Mouse (Mus musculus) CH12.LX (cell line): ENCODE results near the gene Gm45618. TPM values are rescaled to one million over a fixed set of nuclear protein-coding genes. Genes with fewer than 3 reads are reported as not detected.
A peak's percentile ranks its signal among the peaks of the same experiment; 100 is the strongest.

ENCODE experiments used
- DNase-seq: peaks from one replicate; pipeline ENCODE4 v3.0.0-alpha.2; 2013; ENCODE audit errors: extremely low read depth
- H3K27ac ChIP-seq: 2 replicates; pipeline ENCODE4 v1.5.1; 2012; ENCODE audit warnings: low read depth, mild to moderate bottlenecking, control low read depth, moderate library complexity; ENCODE audit not compliant: insufficient read depth
- H3K27me3 ChIP-seq: replicated peaks from 2 replicates; pipeline ENCODE3; 2012; ENCODE audit warnings: inconsistent platforms
- H3K36me3 ChIP-seq, 2 experiments: replicated peaks in 1 of 2; 2 replicates each; pipeline versions ENCODE3 to v1.6.1; 2012; ENCODE audit warnings: inconsistent platforms in 1 of 2, low read length in 1 of 2, mild to moderate bottlenecking in 1 of 2, mixed read lengths in 1 of 2, moderate library complexity in 1 of 2; ENCODE audit not compliant: control insufficient read depth in 1 of 2, insufficient read depth in 1 of 2
- H3K4me1 ChIP-seq, 2 experiments: 2 replicates each; pipeline ENCODE4 v1.6.1; 2012; ENCODE audit warnings: inconsistent platforms in 1 of 2, moderate library complexity in 1 of 2; ENCODE audit not compliant: insufficient read depth in 2 of 2, control insufficient read depth in 1 of 2
- H3K4me2 ChIP-seq: 2 replicates; pipeline ENCODE4 v1.6.1; 2012; ENCODE audit warnings: low read depth, mild to moderate bottlenecking, control low read depth; ENCODE audit not compliant: poor library complexity, insufficient read depth, severe bottlenecking
- H3K4me3 ChIP-seq, 3 experiments: fragments of 150-350 bp in 1 of 3; sonication (generic) in 1 of 3; replicated peaks in 1 of 3; 2 replicates each; pipeline versions ENCODE3 to v1.5.1; 2011 to 2012; ENCODE audit warnings: low read depth in 2 of 3, low read length in 2 of 3, mild to moderate bottlenecking in 2 of 3, moderate library complexity in 2 of 3, control low read depth in 1 of 3, improper control_type of control experiment in 1 of 3, inconsistent platforms in 1 of 3, mixed read lengths in 1 of 3; ENCODE audit not compliant: poor library complexity in 1 of 3
- H3K79me2 ChIP-seq: replicated peaks from 2 replicates; pipeline ENCODE4 v1.6.1; 2012; ENCODE audit warnings: mild to moderate bottlenecking, moderate library complexity; ENCODE audit not compliant: control insufficient read depth, poor library complexity, insufficient read depth, severe bottlenecking; ENCODE audit errors: extremely low read depth
- H3K9ac ChIP-seq: 2 replicates; pipeline ENCODE4 v1.6.1; 2012; ENCODE audit warnings: low read depth, mild to moderate bottlenecking, control low read depth, moderate library complexity; ENCODE audit not compliant: insufficient read depth
- H3K9me3 ChIP-seq: replicated peaks from 2 replicates; pipeline ENCODE3; 2012; ENCODE audit warnings: low read length, inconsistent platforms, mixed read lengths
- BHLHE40 ChIP-seq: IDR thresholded peaks from 2 replicates; pipeline ENCODE4 v1.6.1; 2011; ENCODE audit warnings: mild to moderate bottlenecking, low read depth, low read length, improper control_type of control experiment
- CTCF ChIP-seq, 2 experiments: IDR thresholded peaks in 1 of 2; conservative IDR thresholded peaks in 1 of 2; 2 replicates each; pipeline ENCODE4 v1.5.1; 2011 to 2012; ENCODE audit warnings: low read depth in 2 of 2, low read length in 2 of 2, improper control_type of control experiment in 1 of 2, inconsistent platforms in 1 of 2, mild to moderate bottlenecking in 1 of 2, moderate library complexity in 1 of 2
- ELF1 ChIP-seq: IDR thresholded peaks from 2 replicates; pipeline ENCODE4 v1.6.1; 2014; ENCODE audit warnings: low read depth, mild to moderate bottlenecking, inconsistent platforms, low read length, improper control_type of control experiment
- EP300 ChIP-seq: IDR thresholded peaks from 2 replicates; pipeline ENCODE4 v1.6.1; 2011; ENCODE audit warnings: low read length, improper control_type of control experiment
- ETS1 ChIP-seq: conservative IDR thresholded peaks from 2 replicates; pipeline ENCODE4 v1.6.1; 2012; ENCODE audit warnings: low read depth, mild to moderate bottlenecking, inconsistent platforms, low read length, improper control_type of control experiment, moderate library complexity
- HCFC1 ChIP-seq: IDR thresholded peaks from 2 replicates; pipeline ENCODE4 v1.6.1; 2012; ENCODE audit warnings: low read depth, mild to moderate bottlenecking, inconsistent platforms, low read length, improper control_type of control experiment
- JUND ChIP-seq: conservative IDR thresholded peaks from 2 replicates; pipeline ENCODE4 v1.6.1; 2011; ENCODE audit warnings: low read depth, low read length, improper control_type of control experiment
- MAFK ChIP-seq: IDR thresholded peaks from 2 replicates; pipeline ENCODE4 v1.6.1; 2011; ENCODE audit warnings: low read length, improper control_type of control experiment; ENCODE audit not compliant: insufficient replicate concordance
- MEF2A ChIP-seq: IDR thresholded peaks from 2 replicates; pipeline ENCODE4 v1.6.1; 2014; ENCODE audit warnings: low read depth, mild to moderate bottlenecking, inconsistent platforms, low read length, improper control_type of control experiment, borderline replicate concordance
- MXI1 ChIP-seq: IDR thresholded peaks from 2 replicates; pipeline ENCODE4 v1.6.1; 2011; ENCODE audit warnings: mild to moderate bottlenecking, low read depth, low read length, improper control_type of control experiment
- MYC ChIP-seq: IDR thresholded peaks from 2 replicates; pipeline ENCODE4 v1.6.1; 2011; ENCODE audit warnings: low read depth, mild to moderate bottlenecking, improper control_type of control experiment, low read length
- NRF1 ChIP-seq: IDR thresholded peaks from 2 replicates; pipeline ENCODE4 v1.6.1; 2014; ENCODE audit warnings: low read depth, mild to moderate bottlenecking, inconsistent platforms, low read length, improper control_type of control experiment, moderate library complexity
- PAX5 ChIP-seq: IDR thresholded peaks from 2 replicates; pipeline ENCODE4 v1.6.1; 2012; ENCODE audit warnings: low read length, inconsistent platforms, mixed read lengths
- POLR2A ChIP-seq: IDR thresholded peaks from 2 replicates; pipeline ENCODE4 v1.6.1; 2011; ENCODE audit warnings: low read depth, mild to moderate bottlenecking, improper control_type of control experiment, low read length
- POLR2AphosphoS2 ChIP-seq: IDR thresholded peaks from 2 replicates; pipeline ENCODE4 v1.6.1; 2011; ENCODE audit warnings: low read depth, low read length, improper control_type of control experiment
- RAD21 ChIP-seq: IDR thresholded peaks from 2 replicates; pipeline ENCODE4 v1.6.1; 2011; ENCODE audit warnings: low read depth, mild to moderate bottlenecking, low read length, improper control_type of control experiment, moderate library complexity
- SIN3A ChIP-seq: IDR thresholded peaks from 2 replicates; pipeline ENCODE4 v1.6.1; 2012; ENCODE audit warnings: low read length, improper control_type of control experiment, inconsistent platforms
- SMC3 ChIP-seq: IDR thresholded peaks from 2 replicates; pipeline ENCODE4 v1.6.1; 2011; ENCODE audit warnings: low read depth, low read length, improper control_type of control experiment
- TBP ChIP-seq: conservative IDR thresholded peaks from 2 replicates; pipeline ENCODE4 v1.6.1; 2011; ENCODE audit warnings: low read depth, low read length, improper control_type of control experiment
- TCF12 ChIP-seq: IDR thresholded peaks from 2 replicates; pipeline ENCODE4 v1.6.1; 2014; ENCODE audit warnings: low read depth, mild to moderate bottlenecking, inconsistent platforms, low read length, improper control_type of control experiment
- UBTF ChIP-seq: IDR thresholded peaks from 2 replicates; pipeline ENCODE4 v1.6.1; 2012; ENCODE audit warnings: low read depth, mild to moderate bottlenecking, inconsistent platforms, low read length, improper control_type of control experiment, moderate library complexity
- USF2 ChIP-seq: conservative IDR thresholded peaks from 2 replicates; pipeline ENCODE4 v1.6.1; 2011; ENCODE audit warnings: low read depth, low read length, improper control_type of control experiment
- ZKSCAN1 ChIP-seq: IDR thresholded peaks from 2 replicates; pipeline ENCODE4 v1.6.1; 2012; ENCODE audit warnings: low read depth, inconsistent platforms, low read length, improper control_type of control experiment, borderline replicate concordance
- ZNF384 ChIP-seq: IDR thresholded peaks from 2 replicates; pipeline ENCODE4 v1.6.1; 2012; ENCODE audit warnings: low read depth, low read length, improper control_type of control experiment, inconsistent platforms
- dilution Hi-C: fragments of 300-500 bp; cut with MboI; formaldehyde crosslinking; loops from 2 replicates; pipeline ENCODE4 v1.14.3; 2020; ENCODE audit warnings: low sequenced_read_pairs; ENCODE audit not compliant: extremely low pct_unique_long_range_greater_than_20kb, extremely low pct_ligation_motif_present
- in situ Hi-C: fragments of 300-500 bp; cut with MboI; formaldehyde crosslinking; loops from 3 replicates; pipeline ENCODE4 v1.14.3; 2019; ENCODE audit warnings: low sequenced_read_pairs, low pct_ligation_motif_present, low pct_unique_long_range_greater_than_20kb, mixed read lengths
- polyA plus RNA-seq: library from polyadenylated mRNA; unstranded; fragments of >175 nt; gene quantifications from 2 replicates; pipeline ENCODE4 v1.2.1, GENCODE M21; 2012; ENCODE audit warnings: low read depth; ENCODE audit not compliant: insufficient read length
- total RNA-seq, 2 experiments: library from RNA; depleted of rRNA; stranded (reverse); fragments of 300-350 nt in 1 of 2; fragments of >200 nt in 1 of 2; gene quantifications; 2 replicates each; pipeline ENCODE4 v1.2.3; 2012 to 2014

Gm45618 gene
- total and polyA plus RNA-seq, 3 experiments = not detected

GRCm38 (mm10) chr7:142152191-142152590 is 31.7 kb upstream of the Gm45618 start:
- H3K9ac ChIP-seq = no peak overlapping the region
- peaks cover 43% of the 10 kb centered on the region for H3K27me3 ChIP-seq
- H3K4me3 ChIP-seq = no peak overlapping the region
- H3K4me1 ChIP-seq = no peaks in the 10 kb centered on the region
- no peaks in the 10 kb centered on the region for H3K36me3 ChIP-seq
- no peak overlapping the region for H3K4me2 ChIP-seq
- peaks cover 7% of the 10 kb centered on the region for H3K9me3 ChIP-seq
- no peak overlapping the region for H3K27ac ChIP-seq
- in situ Hi-C loops = no loop called here
- TF ChIP-seq ETS1 (no peak), TCF12 (no peak), TBP (no peak), HCFC1 (no peak), MEF2A (no peak), POLR2A (no peak), SIN3A (no peak)
- no peak for DNase-seq
- dilution Hi-C loops = no loop called here
- no peaks in the 10 kb centered on the region for H3K79me2 ChIP-seq

- Histone ChIP-seq H3K4me2 (no peak overlapping the region), H3K4me1 (no peaks in the 10 kb centered on the region), H3K36me3 (no peaks in the 10 kb centered on the region), H3K79me2 (no peaks in the 10 kb centered on the region), H3K27me3 (peaks cover 46% of the 10 kb centered on the region), H3K27ac (no peak overlapping the region), H3K9ac (no peak overlapping the region), H3K9me3 (peaks cover 7% of the 10 kb centered on the region), H3K4me3 (no peak overlapping the region)
- TF ChIP-seq SIN3A = no peak
- TF ChIP-seq MEF2A = no peak
- TF ChIP-seq ELF1 = no peak
- TF ChIP-seq MAFK = peak; percentile 80
- TF ChIP-seq CTCF (conservative IDR thresholded peaks at IDR 0.05 in 1 of 2, IDR thresholded peaks at IDR 0.05 in 1 of 2; ENCODE audit: low read depth in 2 of 2, low read length in 2 of 2) = no peak
- DNase-seq = no peak
- in situ Hi-C loops = no loop called here
- dilution Hi-C loops = no loop called here
Observed at GRCm38 (mm10) chr7:142148633-142149032, 28.1 kb upstream of the Gm45618 start.

GRCm38 (mm10) chr7:142146033-142146432 is 25.5 kb upstream of the Gm45618 start:
- in situ Hi-C loops = no loop called here
- DNase-seq = peak; percentile 56
- no peak for TF ChIP-seq UBTF
- no peak for TF ChIP-seq NRF1
- no peak for TF ChIP-seq ETS1
- TF ChIP-seq BHLHE40 = no peak
- no peak for TF ChIP-seq HCFC1
- TF ChIP-seq MYC = peak; percentile 40; the same call in 1 of the 2 replicates
- peak; percentile 41 for TF ChIP-seq RAD21
- no peak for TF ChIP-seq EP300
- TF ChIP-seq TCF12 = no peak
- TF ChIP-seq SMC3 = peak; percentile 70
- TF ChIP-seq ZKSCAN1 = no peak
- peak; percentile 54 to 78 for TF ChIP-seq CTCF (conservative IDR thresholded peaks at IDR 0.05 in 1 of 2, IDR thresholded peaks at IDR 0.05 in 1 of 2; ENCODE audit: low read depth in 2 of 2, low read length in 2 of 2)
- no peak for TF ChIP-seq PAX5
- TF ChIP-seq SIN3A = no peak
- TF ChIP-seq POLR2AphosphoS2 = no peak
- no peak for TF ChIP-seq USF2
- no peak for TF ChIP-seq JUND
- TF ChIP-seq MXI1 = no peak
- TF ChIP-seq ZNF384 = peak; percentile 80

More at GRCm38 (mm10) chr7:142146033-142146432, 25.5 kb upstream of the Gm45618 start:
- H3K79me2 ChIP-seq = no peaks in the 10 kb centered on the region
- H3K4me1 ChIP-seq = no peaks in the 10 kb centered on the region
- H3K27ac ChIP-seq = no peak overlapping the region
- peaks cover 10% of the 10 kb centered on the region for H3K9me3 ChIP-seq
- no peaks in the 10 kb centered on the region for H3K36me3 ChIP-seq
- dilution Hi-C loops = no loop called here
- no peak overlapping the region for H3K9ac ChIP-seq
- no peak overlapping the region for H3K4me3 ChIP-seq
- H3K27me3 ChIP-seq = peaks cover 51% of the 10 kb centered on the region
- H3K4me2 ChIP-seq = no peak overlapping the region
